Mouse (Mus musculus): Measurements from ENCODE around the gene Ttyh2.

Gene Ttyh2

DNA sequence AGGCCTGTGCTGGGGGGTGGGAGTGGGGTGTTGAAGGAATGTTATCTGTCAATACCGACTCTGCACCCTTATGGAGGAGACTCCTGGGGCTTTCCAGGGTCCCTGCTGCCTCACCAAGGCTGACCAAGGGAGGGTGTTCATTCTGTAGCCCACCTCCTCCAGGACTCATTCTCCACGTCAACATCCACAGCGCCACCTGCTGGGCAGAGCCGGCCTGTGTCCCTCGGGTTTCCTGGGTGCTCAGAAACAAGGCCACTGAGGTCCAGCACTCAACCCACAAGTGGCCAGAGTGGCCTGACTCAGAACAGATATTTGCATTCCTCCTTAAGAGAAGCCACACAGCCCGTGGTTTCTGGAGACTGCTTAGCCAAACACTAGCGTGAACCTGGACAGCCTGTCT, 17.5 kb upstream of the Ttyh2 start:
- in situ Hi-C loops (cut with MboI, MseI), result loop anchor here in 1 of 2 experiments (25.0 kb wide), 1 partner anchor 995 kb away; the partner anchor contains the start of gene Slc39a11

DNA sequence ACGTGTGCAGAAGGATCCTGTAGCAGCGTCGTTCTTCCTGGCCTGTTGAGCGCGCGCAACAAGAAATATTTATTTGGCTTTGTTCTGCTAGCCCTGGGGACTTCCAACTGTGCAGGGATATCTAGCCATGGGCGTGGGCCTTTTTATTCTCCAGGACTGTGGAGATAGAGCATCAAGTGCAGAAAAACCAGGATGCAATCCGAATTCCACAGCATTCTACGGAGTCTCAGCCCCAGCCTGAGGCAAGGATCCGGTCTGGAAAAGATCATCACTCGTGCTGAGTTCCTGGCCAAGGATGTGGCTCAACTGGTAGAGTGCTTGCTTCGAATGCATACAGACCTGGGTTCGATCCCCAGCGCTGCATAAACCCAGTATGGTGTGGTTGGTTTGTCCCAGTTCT, 13.1 kb upstream of the Ttyh2 start:
- in situ Hi-C loops (cut with MboI, MseI), result loop anchor here in 1 of 2 experiments (25.0 kb wide), 1 partner anchor 1000 kb away; the partner anchor contains the start of gene Slc39a11

DNA sequence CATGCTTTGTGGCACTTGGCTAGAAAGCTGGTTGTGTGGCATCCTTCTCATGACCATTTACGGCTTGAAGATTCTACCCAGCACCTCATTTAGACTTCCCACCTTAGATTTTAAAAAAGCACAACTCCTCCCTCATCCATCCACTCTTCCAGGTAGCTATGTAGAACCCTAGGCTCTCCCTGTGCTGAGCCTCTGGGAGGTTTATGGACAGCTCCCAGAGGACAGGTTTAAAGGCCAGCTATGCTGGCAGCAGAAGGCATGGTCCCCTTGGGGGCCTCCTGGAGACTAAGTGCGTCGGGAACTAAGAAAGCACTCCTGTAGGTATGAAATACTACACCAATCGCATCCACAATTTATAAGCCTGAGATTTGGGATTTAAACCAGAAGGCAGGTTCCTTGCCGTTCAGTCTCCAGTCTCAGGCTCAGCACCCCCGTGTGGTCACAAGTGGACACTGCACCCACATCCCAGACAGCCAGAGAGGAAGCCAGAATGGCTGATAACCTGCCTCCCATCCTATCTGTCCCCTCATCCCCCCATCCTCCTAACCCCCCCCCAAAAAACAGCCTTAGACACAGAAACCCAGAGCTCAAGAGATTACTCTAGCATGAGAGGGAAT, 12.4 kb upstream of the Ttyh2 start:
- in situ Hi-C loops (cut with MboI, MseI), result loop anchor here in 1 of 2 experiments (25.0 kb wide), 1 partner anchor 1001 kb away; the partner anchor contains the start of gene Slc39a11

GRCm38 (mm10) chr11:114664164-114664563, 11.1 kb upstream of the Ttyh2 start:
- in situ Hi-C loops (cut with MboI, MseI), result loop anchor here in 1 of 2 experiments (25.0 kb wide), 1 partner anchor 1002 kb away; the partner anchor contains the start of gene Slc39a11

- in situ Hi-C loops (cut with MboI, MseI), result loop anchor here in 1 of 2 experiments (25.0 kb wide), 1 partner anchor 1003 kb away; the partner anchor contains the start of gene Slc39a11
Observed at GRCm38 (mm10) chr11:114665463-114665862, 9.8 kb upstream of the Ttyh2 start.

- in situ Hi-C loops (cut with MboI, MseI), result loop anchor here in 1 of 2 experiments (25.0 kb wide), 1 partner anchor 1004 kb away; the partner anchor contains the start of gene Slc39a11
Observed at GRCm38 (mm10) chr11:114666786-114667185, 8.4 kb upstream of the Ttyh2 start.

- in situ Hi-C loops (cut with MboI, MseI), result loop anchor here in 1 of 2 experiments (25.0 kb wide), 1 partner anchor 1005 kb away; the partner anchor contains the start of gene Slc39a11
Observed at GRCm38 (mm10) chr11:114667236-114667931, 7.8 kb upstream of the Ttyh2 start.

DNA sequence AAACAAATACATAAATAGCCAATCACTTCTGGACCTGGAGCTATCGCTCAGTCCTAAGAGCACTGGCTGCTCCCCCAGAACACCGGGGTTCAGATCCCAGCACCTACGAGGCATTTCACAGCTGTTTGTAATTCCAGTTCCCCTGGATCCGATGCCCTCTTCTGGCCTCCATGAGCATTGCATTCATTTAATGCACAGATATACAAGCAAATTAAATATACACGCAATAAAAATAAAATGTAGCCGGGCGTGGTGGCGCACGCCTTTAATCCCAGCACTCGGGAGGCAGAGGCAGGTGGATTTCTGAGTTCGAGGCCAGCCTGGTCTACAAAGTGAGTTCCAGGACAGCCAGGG, 7.3 kb upstream of the Ttyh2 start:
- in situ Hi-C loops (cut with MboI, MseI), result loop anchor here in 1 of 2 experiments (25.0 kb wide), 1 partner anchor 1006 kb away; the partner anchor contains the start of gene Slc39a11

DNA sequence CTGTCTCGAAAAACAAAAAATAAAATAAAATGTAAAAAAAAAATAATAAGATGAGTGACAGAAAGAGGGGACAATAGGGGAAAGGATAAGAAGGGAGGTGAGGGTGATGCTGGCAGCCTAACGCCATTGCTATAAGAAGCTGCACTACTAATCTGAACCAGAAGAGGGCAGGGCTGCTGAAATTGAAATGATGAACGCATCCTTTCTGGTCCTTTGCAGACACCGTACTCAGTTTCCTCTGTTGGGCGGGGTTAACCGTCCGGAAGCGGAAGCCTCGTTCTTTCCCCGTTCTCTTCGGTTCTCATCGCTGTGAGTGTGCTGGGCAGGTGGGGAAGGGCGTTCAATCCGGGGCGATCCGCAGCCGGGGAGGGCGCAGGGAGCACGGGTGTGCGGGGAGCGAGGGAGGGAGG, 6.9 kb upstream of the Ttyh2 start, which contains the start of gene Rpl38:
Gene Rpl38 (plus strand): TSS at position 224 of the 410 bp plus-strand sequence.
- in situ Hi-C loops (cut with MboI, MseI), result loop anchor here in 1 of 2 experiments (25.0 kb wide), 1 partner anchor 1006 kb away; the partner anchor contains the start of gene Slc39a11

DNA sequence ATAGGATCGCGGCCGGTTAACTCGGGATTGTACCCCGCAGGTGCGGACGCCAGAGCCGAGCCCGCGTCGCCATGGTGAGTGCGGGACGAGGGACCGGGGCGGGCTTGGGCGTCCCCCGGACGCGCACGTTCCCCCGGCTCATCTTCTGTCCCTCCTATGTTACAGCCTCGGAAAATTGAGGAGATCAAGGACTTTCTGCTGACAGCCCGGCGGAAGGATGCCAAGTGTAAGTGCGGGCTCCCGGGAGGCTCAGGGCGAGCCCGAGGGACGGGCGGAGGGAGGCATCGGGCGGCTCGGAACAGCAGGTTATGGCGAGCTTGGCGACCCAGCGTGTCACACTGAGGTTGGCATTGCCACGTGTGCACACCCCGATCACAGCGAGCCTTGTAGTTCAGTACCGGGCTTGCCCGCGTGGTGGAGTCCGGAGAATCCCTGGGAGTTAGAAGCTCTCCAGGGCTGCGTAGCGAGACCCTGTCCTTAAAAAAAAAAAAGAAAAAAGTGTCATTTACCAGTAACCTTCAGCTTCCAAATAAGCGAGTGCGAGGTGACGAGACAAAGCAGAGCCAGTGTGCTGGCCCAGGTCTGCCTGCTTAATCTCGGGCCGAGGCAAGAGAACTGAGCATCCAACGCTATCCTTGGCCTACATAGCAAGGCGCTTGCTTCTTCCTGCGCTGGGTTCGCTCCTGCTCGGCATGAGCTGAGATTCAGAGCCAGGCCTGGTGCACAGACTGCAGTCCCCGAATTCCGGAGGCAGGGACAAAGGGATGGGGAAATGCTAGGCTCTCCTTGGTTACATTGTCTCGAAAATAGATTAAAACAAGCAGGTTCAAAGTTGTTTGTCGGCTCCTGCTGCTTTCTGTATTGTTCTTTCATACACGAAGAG, 6.2 kb upstream of the Ttyh2 start:
- in situ Hi-C loops (cut with MboI, MseI), result loop anchor here in 1 of 2 experiments (25.0 kb wide), 1 partner anchor 1007 kb away; the partner anchor contains the start of gene Slc39a11

- in situ Hi-C loops (cut with MboI, MseI), result loop anchor here in 1 of 2 experiments (5.0 to 25.0 kb wide), 2 partner anchors 922 to 1007 kb away; partner anchors contain the start of gene Slc39a11
Observed at GRCm38 (mm10) chr11:114669651-114670168, 5.5 kb upstream of the Ttyh2 start.

DNA sequence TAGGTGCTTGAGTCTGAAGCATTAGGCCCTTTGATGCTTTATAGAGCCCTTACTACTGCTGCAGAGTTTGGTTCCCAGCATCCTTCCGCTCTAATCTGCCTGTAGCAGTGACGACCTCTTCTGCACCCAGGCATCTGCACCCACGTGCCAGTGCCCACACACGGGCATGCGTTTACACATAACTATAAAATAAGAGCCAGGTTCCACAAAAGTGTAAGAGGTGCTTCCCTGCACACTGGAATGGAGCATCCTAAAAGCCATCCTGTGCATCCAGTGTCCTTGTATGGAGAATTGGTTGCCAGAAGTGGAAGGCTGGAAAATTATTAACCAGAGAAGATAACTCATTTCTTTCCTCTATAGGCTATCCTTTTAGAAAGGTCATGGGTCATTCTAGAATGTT, 4.1 kb upstream of the Ttyh2 start:
- in situ Hi-C loops (cut with MboI, MseI), result loop anchor here in 1 of 2 experiments (5.0 to 25.0 kb wide), 2 partner anchors 924 to 1009 kb away; partner anchors contain the start of gene Slc39a11

GRCm38 (mm10) chr11:114672794-114673718, 2.2 kb upstream of the Ttyh2 start:
- in situ Hi-C loops (cut with MboI, MseI), result loop anchor here in 1 of 2 experiments (5.0 to 25.0 kb wide), 2 partner anchors 926 to 1011 kb away; partner anchors contain the start of gene Slc39a11

DNA sequence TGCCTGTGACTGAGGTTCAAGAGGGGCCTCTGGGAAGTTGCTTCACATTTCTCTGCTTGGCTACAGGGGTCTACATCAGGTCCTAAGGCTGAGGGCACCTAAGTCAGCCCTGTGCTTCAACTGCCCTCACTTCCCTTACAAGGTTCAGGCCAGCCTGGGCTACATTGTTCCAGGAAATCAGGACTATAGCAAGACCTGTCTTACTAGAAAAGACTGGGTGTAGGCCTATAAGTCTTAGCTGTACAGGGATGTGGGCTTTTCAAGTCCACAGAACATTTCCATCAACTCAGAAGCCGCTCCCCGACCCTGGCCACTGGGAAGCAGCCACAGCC, 1.5 kb upstream of the Ttyh2 start:
- in situ Hi-C loops (cut with MboI, MseI), result loop anchor here in 1 of 2 experiments (5.0 to 25.0 kb wide), 2 partner anchors 926 to 1011 kb away; partner anchors contain the start of gene Slc39a11

- in situ Hi-C loops (cut with MboI, MseI), result loop anchor here in 1 of 2 experiments (5.0 to 25.0 kb wide), 2 partner anchors 927 to 1012 kb away; partner anchors contain the start of gene Slc39a11
Observed at GRCm38 (mm10) chr11:114674180-114674579, 1.1 kb upstream of the Ttyh2 start.

- in situ Hi-C loops (cut with MboI, MseI), result loop anchor here in 1 of 2 experiments (5.0 to 25.0 kb wide), 2 partner anchors 927 to 1012 kb away; partner anchors contain the start of gene Slc39a11
Observed at GRCm38 (mm10) chr11:114674796-114675195, 435 bp upstream of the Ttyh2 start.

- in situ Hi-C loops (cut with MboI, MseI), result no loop called here
Observed at GRCm38 (mm10) chr11:114675826-114676401, 683 bp downstream of the Ttyh2 start.

DNA sequence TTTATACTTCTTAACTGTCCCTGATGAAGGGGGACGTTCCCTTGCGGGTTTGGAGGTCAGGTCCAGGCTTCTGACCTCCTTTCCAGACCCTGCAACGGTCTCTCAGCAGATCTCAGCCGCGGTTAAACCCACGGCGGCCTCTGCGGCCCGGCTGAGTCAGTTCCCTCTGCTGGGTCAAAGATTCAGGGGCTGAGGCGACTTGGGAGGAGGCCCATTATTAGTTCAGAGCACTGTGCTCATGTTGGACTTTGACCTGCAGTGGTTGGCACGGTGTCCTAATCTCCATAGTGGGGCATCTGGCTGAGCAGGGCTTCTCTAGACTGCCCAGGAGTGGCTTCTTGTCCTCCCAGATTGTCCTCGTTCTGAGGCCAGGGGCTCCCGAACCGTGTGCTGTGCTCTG, 1.2 kb downstream of the Ttyh2 start:
- in situ Hi-C loops (cut with MboI, MseI), result no loop called here
